Mouse (Mus musculus): ENCODE results near the gene Gal3st2c. TPM values are rescaled to one million over a fixed set of nuclear protein-coding genes. Genes with fewer than 3 reads are reported as not detected.
A peak's percentile ranks its signal among the peaks of the same experiment; 100 is the strongest.
"Not testable (repeated sequence)": the region's sequence is repeated elsewhere in the genome, so short reads cannot be mapped to it uniquely, and the experiment has no call there.

Gal3st2c gene
- under 1 TPM in 1 of 2 experiments, not detected in 1; 0.07 TPM for total RNA-seq (2021)
- long read RNA-seq, experiment 1: 0 reads
- long read RNA-seq, experiment 2: 0 reads

- not testable (repeated sequence) for DNase-seq
Observed at GRCm38 (mm10) chr1:93990209-93990608, at the start of gene Gal3st2c. Gal3st2c (plus strand) TSS chr1:93990509.

- DNase-seq: not testable (repeated sequence)
Observed at GRCm38 (mm10) chr1:93949087-93949486, 41.2 kb upstream of the Gal3st2c start.

- not testable (repeated sequence) for DNase-seq
Observed at GRCm38 (mm10) chr1:93966489-93966888, 23.8 kb upstream of the Gal3st2c start.

- DNase-seq: not testable (repeated sequence)
Observed at GRCm38 (mm10) chr1:93970380-93970779, 19.9 kb upstream of the Gal3st2c start.

- not testable (repeated sequence) for DNase-seq
Observed at GRCm38 (mm10) chr1:93970797-93971196, 19.5 kb upstream of the Gal3st2c start.

- DNase-seq: not testable (repeated sequence)
Observed at GRCm38 (mm10) chr1:93975764-93976163, 14.5 kb upstream of the Gal3st2c start.

- not testable (repeated sequence) for DNase-seq
Observed at GRCm38 (mm10) chr1:93978287-93978686, 12.0 kb upstream of the Gal3st2c start.

GRCm38 (mm10) chr1:93980932-93981331, 9.4 kb upstream of the Gal3st2c start:
- not testable (repeated sequence) for DNase-seq

- no peak for DNase-seq
Observed at GRCm38 (mm10) chr1:93986167-93986566, 4.1 kb upstream of the Gal3st2c start.

GRCm38 (mm10) chr1:93988786-93989185, 1.5 kb upstream of the Gal3st2c start:
- no peak for DNase-seq

GRCm38 (mm10) chr1:93991068-93991467, 759 bp downstream of the Gal3st2c start:
- DNase-seq: not testable (repeated sequence)

GRCm38 (mm10) chr1:93991491-93991890, 1.2 kb downstream of the Gal3st2c start:
- not testable (repeated sequence) for DNase-seq

GRCm38 (mm10) chr1:94001023-94001422, 10.7 kb downstream of the Gal3st2c start:
- no peak for DNase-seq

GRCm38 (mm10) chr1:94005954-94006506, 15.7 kb downstream of the Gal3st2c start:
- DNase-seq: not testable (repeated sequence)

- not testable (repeated sequence) for DNase-seq
Observed at GRCm38 (mm10) chr1:94008826-94009225, 18.5 kb downstream of the Gal3st2c start.

- no peak for DNase-seq
Observed at GRCm38 (mm10) chr1:94011643-94012042, 21.3 kb downstream of the Gal3st2c start.

GRCm38 (mm10) chr1:94020151-94020550, 29.8 kb downstream of the Gal3st2c start, which contains the start of gene Neu4:
Neu4 (plus strand) TSS chr1:94020451.
- no peak for DNase-seq

GRCm38 (mm10) chr1:94027506-94028108, 37.3 kb downstream of the Gal3st2c start:
- no peak for DNase-seq

GRCm38 (mm10) chr1:94028741-94029140, 38.4 kb downstream of the Gal3st2c start:
- no peak for DNase-seq

GRCm38 (mm10) chr1:94033075-94033602, 42.8 kb downstream of the Gal3st2c start:
- DNase-seq: no peak

GRCm38 (mm10) chr1:94034984-94035743, 44.9 kb downstream of the Gal3st2c start:
- peak; percentile 84 for DNase-seq

GRCm38 (mm10) chr1:94040391-94040790, 50.1 kb downstream of the Gal3st2c start:
- no peak for DNase-seq

GRCm38 (mm10) chr1:94045559-94045958, 55.2 kb downstream of the Gal3st2c start:
- DNase-seq: no peak
